ENCODE assay signal across 8 mouse cellular contexts in genomic region chr2:78868511-78868854, GRCm38 (mm10). TPM values are rescaled to one million over a fixed set of nuclear protein-coding genes. Genes with fewer than 3 reads are reported as not detected.
DNase-seq lines count a peak whose midpoint lies in the region; ATAC-seq and TF ChIP-seq lines count a peak whose summit lies in the region.

No protein-coding gene starts in this region.

- H3K4me1 ChIP-seq in embryonic facial prominence, embryonic 13.5 days: peaks cover 24% of the 10 kb centered on the region
- peaks cover 25% of the 10 kb centered on the region for H3K4me1 ChIP-seq in kidney, embryonic 14.5 days (ENCODE audit: control insufficient read depth, insufficient read depth, low read length)
- H3K4me1 ChIP-seq in liver, embryonic 11.5 days (replicated peaks; ENCODE audit: control insufficient read depth, insufficient read depth, low read length): peaks cover 25% of the 10 kb centered on the region

- H3K4me2 ChIP-seq in embryonic facial prominence, embryonic 13.5 days: peak overlapping the region; percentile 67
- H3K4me2 ChIP-seq in kidney, embryonic 14.5 days (replicated peaks; ENCODE audit: low read depth, low read length): peak overlapping the region; percentile 76
- peak overlapping the region; percentile 61 for H3K4me2 ChIP-seq in liver, embryonic 11.5 days
- peak overlapping the region; percentile 72 for H3K4me2 ChIP-seq in myocyte (ENCODE audit: low read depth)

- WGBS in embryonic facial prominence, embryonic 13.5 days: under 1% methylated on average over 27 of the region's 44 CpGs
- 0% methylated on average over 20 of the region's 44 CpGs for WGBS in kidney, embryonic 14.5 days
- WGBS in liver, embryonic 11.5 days: under 1% methylated on average over 44 of the region's 44 CpGs

- peak overlapping the region; percentile 88 for H3ac ChIP-seq in myocyte (ENCODE audit: control insufficient read depth, insufficient read length)

- peak overlapping the region; percentile 97 for H3K27ac ChIP-seq in embryonic facial prominence, embryonic 13.5 days
- peak overlapping the region; percentile 98 for H3K27ac ChIP-seq in kidney, embryonic 14.5 days (ENCODE audit: low read depth, low read length)
- H3K27ac ChIP-seq in liver, embryonic 11.5 days (ENCODE audit: low read depth, low read length): peak overlapping the region; percentile 98

- H3K27me3 ChIP-seq in embryonic facial prominence, embryonic 13.5 days: 0 out of 2 replicates have a peak, but pooled peaks cover 3% of the 10 kb centered on the region
- H3K27me3 ChIP-seq in kidney, embryonic 14.5 days (ENCODE audit: control insufficient read depth, insufficient read depth, low read length): no peaks in the 10 kb centered on the region
- no peaks in the 10 kb centered on the region for H3K27me3 ChIP-seq in liver, embryonic 11.5 days (replicated peaks; ENCODE audit: control insufficient read depth, insufficient read depth, low read length)
- no peaks in the 10 kb centered on the region for H3K27me3 ChIP-seq in myocyte (ENCODE audit: control insufficient read depth, insufficient read depth, insufficient read length)

- no peaks in the 10 kb centered on the region for H3K36me3 ChIP-seq in embryonic facial prominence, embryonic 13.5 days
- peaks cover 8% of the 10 kb centered on the region; the same call in 1 of the 2 replicates for H3K36me3 ChIP-seq in kidney, embryonic 14.5 days (ENCODE audit: control insufficient read depth, insufficient read depth, low read length)
- H3K36me3 ChIP-seq in liver, embryonic 11.5 days (ENCODE audit: control insufficient read depth, insufficient read depth, low read length): peaks cover 4% of the 10 kb centered on the region; the same call in 1 of the 2 replicates
- no peaks in the 10 kb centered on the region for H3K36me3 ChIP-seq in myocyte (ENCODE audit: control insufficient read depth, insufficient read depth)

- peak; percentile 72 for ATAC-seq in embryonic facial prominence, embryonic 13.5 days (ENCODE audit: insufficient number of reproducible peaks, insufficient read depth, low FRiP score, low TSS enrichment, low read depth)
- ATAC-seq in kidney, embryonic 14.5 days (ENCODE audit: low FRiP score, low TSS enrichment): peak; percentile 88
- ATAC-seq in liver, embryonic 11.5 days (replicated peaks; ENCODE audit: low FRiP score): peak; percentile 84

- no peaks in the 10 kb centered on the region for H3K9me3 ChIP-seq in embryonic facial prominence, embryonic 13.5 days
- H3K9me3 ChIP-seq in kidney, embryonic 14.5 days (ENCODE audit: control insufficient read depth, low read length): no peaks in the 10 kb centered on the region
- H3K9me3 ChIP-seq in liver, embryonic 11.5 days (ENCODE audit: control insufficient read depth, low read length): no peaks in the 10 kb centered on the region

- H3K4me3 ChIP-seq in embryonic facial prominence, embryonic 13.5 days: peak overlapping the region; percentile 69
- peak overlapping the region; percentile 72 for H3K4me3 ChIP-seq in kidney, embryonic 14.5 days (ENCODE audit: low read length)
- H3K4me3 ChIP-seq in liver, embryonic 11.5 days (ENCODE audit: low read depth, low read length): peak overlapping the region; percentile 95
- peak overlapping the region; percentile 36 for H3K4me3 ChIP-seq in myocyte

- H3K9ac ChIP-seq in embryonic facial prominence, embryonic 13.5 days: peak overlapping the region; percentile 96
- peak overlapping the region; percentile 99 for H3K9ac ChIP-seq in kidney, embryonic 14.5 days (ENCODE audit: low read depth, low read length)
- peak overlapping the region; percentile 98 for H3K9ac ChIP-seq in liver, embryonic 11.5 days (ENCODE audit: low read depth, low read length)

- H3K79me2 ChIP-seq in myocyte (ENCODE audit: control insufficient read depth, insufficient read depth): peaks cover 13% of the 10 kb centered on the region

- TF ChIP-seq POLR2A in myocyte (IDR thresholded peaks at IDR 0.05; ENCODE audit: insufficient read length, low read depth): peak; percentile 66

- DNase-seq in 3T3-L1 (ENCODE audit: low read depth, low spot score): peak; percentile 89
- peak; percentile 82 to 91 for DNase-seq in adrenal gland, postnatal 36 days
- peak; percentile 75 to 78 for DNase-seq in heart, adult 9 months (ENCODE audit: low spot score in 2 of 2)
- peak; percentile 90 for DNase-seq in liver, embryonic 11.5 days (ENCODE audit: low spot score)
- peak; percentile 88 to 96 for DNase-seq in spleen, postnatal 4 days (ENCODE audit: low spot score in 2 of 2)

TF ChIP-seq in myocyte, 11 proteins besides CTCF, POLR2A, EP300 and RAD21:
- TF ChIP-seq POLR2AphosphoS2 (IDR thresholded peaks at IDR 0.05; ENCODE audit: insufficient read length, low read depth) (peak; percentile 29), MAX (IDR thresholded peaks at IDR 0.05; ENCODE audit: low read depth) (no peak)

RNA-seq across cellular contexts. Expression of gene Ube2e3, which starts 0.6 kb away (rescaled TPM):
- 10 to 100 TPM; 45.8 to 63.5 TPM for total RNA-seq in adrenal gland, postnatal 36 days (2021)
- polyA plus RNA-seq in embryonic facial prominence, embryonic 13.5 days (2015; fragmentation: Nextera tagmentation; extraction: Ambion mirVana): 180 and 197 TPM in 2 replicates
- 188 and 203 TPM in 2 replicates for polyA plus RNA-seq in kidney, embryonic 14.5 days (2014; fragmentation: Nextera tagmentation; extraction: Ambion mirVana)
- polyA plus RNA-seq in liver, embryonic 11.5 days (2014; fragmentation: Nextera tagmentation; extraction: Ambion mirVana): 104 and 110 TPM in 2 replicates
- 24.1 TPM for polyA plus RNA-seq in myocyte (2012; fragmentation: generic; extraction: Trizol)

Comparison
In these comparisons a context has a peak if more than half of its experiments do, and no peak if none do; other contexts are left out.
1. Peak in every context shown above with its lines: DNase-seq, ATAC-seq, H3K4me3 ChIP-seq and H3K27ac ChIP-seq.
2. H3K4me3 ChIP-seq: peak in every context shown above with its lines; median percentile 95 in liver, embryonic 11.5 days; 72 in kidney, embryonic 14.5 days; 69 in embryonic facial prominence, embryonic 13.5 days; 36 in myocyte.